Mouse (Mus musculus) liver, embryonic 16.5 days (tissue): ENCODE measurements around the gene Phf21b. TPM values are rescaled to one million over a fixed set of nuclear protein-coding genes. Genes with fewer than 3 reads are reported as not detected.
"Not testable (repeated sequence)": the region's sequence is repeated elsewhere in the genome, so short reads cannot be mapped to it uniquely, and the experiment has no call there.

Experiments
- ATAC-seq: fragments of 200-750 bp; cut with Nextera tagmentation; 2 replicates; pipeline ENCODE4 v1.8.0; 2017; ENCODE audit warnings: low read depth, mild to moderate bottlenecking, moderate number of reproducible peaks, moderate library complexity
- H3K27ac ChIP-seq: fragments of 300-500 bp; sonication (generic); 2 replicates; pipeline ENCODE4 v1.5.1; 2014; ENCODE audit warnings: mild to moderate bottlenecking, low read length
- H3K27me3 ChIP-seq: fragments of 300-500 bp; sonication (generic); 2 replicates; pipeline ENCODE4 v1.6.1; 2014; ENCODE audit warnings: low read depth, low read length, mixed read lengths; ENCODE audit not compliant: control insufficient read depth, insufficient read depth
- H3K36me3 ChIP-seq: fragments of 300-500 bp; sonication (generic); 2 replicates; pipeline ENCODE4 v1.6.1; 2014; ENCODE audit warnings: mild to moderate bottlenecking; ENCODE audit not compliant: control insufficient read depth, insufficient read depth
- H3K4me1 ChIP-seq: fragments of 300-500 bp; sonication (generic); 2 replicates; pipeline ENCODE4 v1.6.1; 2014; ENCODE audit warnings: low read depth, low read length, mixed read lengths; ENCODE audit not compliant: control insufficient read depth
- H3K4me2 ChIP-seq: fragments of 300-500 bp; sonication (generic); 2 replicates; pipeline ENCODE4 v1.6.1; 2014; ENCODE audit warnings: low read depth, low read length, mixed read lengths
- H3K4me3 ChIP-seq: fragments of 300-500 bp; sonication (generic); 2 replicates; pipeline ENCODE4 v1.5.1; 2014; ENCODE audit warnings: low read depth, mild to moderate bottlenecking, low read length
- H3K9ac ChIP-seq: fragments of 300-500 bp; sonication (generic); 2 replicates; pipeline ENCODE4 v1.6.1; 2014; ENCODE audit warnings: low read depth, low read length
- H3K9me3 ChIP-seq: fragments of 300-500 bp; sonication (generic); replicated peaks from 2 replicates; pipeline ENCODE4 v1.6.1; 2016; ENCODE audit warnings: low read length; ENCODE audit not compliant: control insufficient read depth
- WGBS: fragments of 180-500 bp; shearing (Covaris S2); extraction: QIAGEN DNeasy Blood & Tissue Kit; methylation state at CpG from one replicate; pipeline ENCODE4 v1.1.7; 2014; ENCODE audit not compliant: insufficient replicate concordance; 5-methylcytosine and 5-hydroxymethylcytosine counted together
- polyA plus RNA-seq: library from polyadenylated mRNA; unstranded; fragments of >200 nt; fragmentation: Nextera tagmentation; extraction: Ambion mirVana; gene quantifications from 2 replicates; pipeline ENCODE4 v1.2.1, GENCODE M21; 2015

The Phf21b gene
- polyA plus RNA-seq, 1 experiment from 2014 or later, result not detected

GRCm38 (mm10) chr15:84775421-84776174 is 80.3 kb downstream of the Phf21b start:
- H3K4me1 ChIP-seq, result no peaks in the 10 kb centered on the region
- no peaks in the 10 kb centered on the region for H3K9me3 ChIP-seq
- no peaks in the 10 kb centered on the region for H3K36me3 ChIP-seq
- H3K27ac ChIP-seq, result no peak overlapping the region
- WGBS, result 57% methylated on average over 20 of the region's 20 CpGs
- H3K4me3 ChIP-seq, result no peak overlapping the region
- H3K9ac ChIP-seq, result no peak overlapping the region
- H3K4me2 ChIP-seq, result no peak overlapping the region
- ATAC-seq, result no peak
- H3K27me3 ChIP-seq, result no peaks in the 10 kb centered on the region

GRCm38 (mm10) chr15:84772191-84773111 is 83.4 kb downstream of the Phf21b start:
- Histone ChIP-seq H3K4me1 (no peaks in the 10 kb centered on the region), H3K9me3 (no peaks in the 10 kb centered on the region), H3K4me2 (no peak overlapping the region), H3K27ac (no peak overlapping the region), H3K36me3 (no peaks in the 10 kb centered on the region), H3K4me3 (no peak overlapping the region), H3K9ac (no peak overlapping the region), H3K27me3 (no peaks in the 10 kb centered on the region)
- ATAC-seq, result no peak
- 65% methylated on average over 21 of the region's 21 CpGs for WGBS

- H3K27ac ChIP-seq, result no peak overlapping the region
- WGBS, result 61% methylated on average over 11 of the region's 11 CpGs
- H3K9ac ChIP-seq, result no peak overlapping the region
Measured at GRCm38 (mm10) chr15:84769641-84770341, 86.1 kb downstream of the Phf21b start.

GRCm38 (mm10) chr15:84768531-84768930 is 87.3 kb downstream of the Phf21b start:
- H3K9ac ChIP-seq, H3K4me1 ChIP-seq, H3K4me2 ChIP-seq, H3K9me3 ChIP-seq, ATAC-seq, H3K36me3 ChIP-seq, H3K4me3 ChIP-seq, H3K27me3 ChIP-seq, H3K27ac ChIP-seq: not testable (repeated sequence)
- 65% methylated on average over 3 of the region's 4 CpGs for WGBS

More at GRCm38 (mm10) chr15:84769641-84770341, 86.1 kb downstream of the Phf21b start:
- Histone ChIP-seq H3K9me3 (no peaks in the 10 kb centered on the region), H3K4me1 (no peaks in the 10 kb centered on the region), H3K4me2 (no peak overlapping the region), H3K27me3 (no peaks in the 10 kb centered on the region), H3K36me3 (no peaks in the 10 kb centered on the region), H3K4me3 (no peak overlapping the region)
- no peak for ATAC-seq

GRCm38 (mm10) chr15:84766621-84767020 is 89.2 kb downstream of the Phf21b start:
- no peak overlapping the region for H3K27ac ChIP-seq
- no peaks in the 10 kb centered on the region for H3K9me3 ChIP-seq
- H3K4me1 ChIP-seq, result no peaks in the 10 kb centered on the region
- no peak for ATAC-seq
- H3K4me3 ChIP-seq, result no peak overlapping the region
- 28% methylated on average over 10 of the region's 10 CpGs for WGBS
- no peaks in the 10 kb centered on the region for H3K36me3 ChIP-seq
- no peak overlapping the region for H3K9ac ChIP-seq
- no peak overlapping the region for H3K4me2 ChIP-seq
- H3K27me3 ChIP-seq, result no peaks in the 10 kb centered on the region

GRCm38 (mm10) chr15:84763423-84763812 is 92.4 kb downstream of the Phf21b start:
- WGBS, result 43% methylated on average over 7 of the region's 7 CpGs
- ATAC-seq, result no peak

GRCm38 (mm10) chr15:84762712-84763422 is 93.0 kb downstream of the Phf21b start:
- no peak for ATAC-seq
- no peaks in the 10 kb centered on the region for H3K27me3 ChIP-seq
- H3K27ac ChIP-seq, result no peak overlapping the region
- H3K9ac ChIP-seq, result no peak overlapping the region
- 62% methylated on average over 8 of the region's 8 CpGs for WGBS
- H3K4me3 ChIP-seq, result no peak overlapping the region
- H3K36me3 ChIP-seq, result no peaks in the 10 kb centered on the region
- no peak overlapping the region for H3K4me2 ChIP-seq
- no peaks in the 10 kb centered on the region for H3K4me1 ChIP-seq
- no peaks in the 10 kb centered on the region for H3K9me3 ChIP-seq

More at GRCm38 (mm10) chr15:84763423-84763812, 92.4 kb downstream of the Phf21b start:
- Histone ChIP-seq H3K27ac (no peak overlapping the region), H3K4me2 (no peak overlapping the region), H3K36me3 (no peaks in the 10 kb centered on the region), H3K9ac (no peak overlapping the region), H3K4me1 (no peaks in the 10 kb centered on the region), H3K9me3 (no peaks in the 10 kb centered on the region), H3K27me3 (no peaks in the 10 kb centered on the region), H3K4me3 (no peak overlapping the region)

- WGBS, result 31% methylated on average over 4 of the region's 4 CpGs
Measured at GRCm38 (mm10) chr15:84758493-84758892, 97.4 kb downstream of the Phf21b start.

More at GRCm38 (mm10) chr15:84758493-84758892, 97.4 kb downstream of the Phf21b start:
- no peaks in the 10 kb centered on the region for H3K36me3 ChIP-seq
- ATAC-seq, result no peak
- no peak overlapping the region for H3K9ac ChIP-seq
- H3K27me3 ChIP-seq, result peaks cover 4% of the 10 kb centered on the region
- H3K27ac ChIP-seq, result no peak overlapping the region
- no peak overlapping the region for H3K4me2 ChIP-seq
- no peak overlapping the region for H3K4me3 ChIP-seq
- no peaks in the 10 kb centered on the region for H3K9me3 ChIP-seq
- no peaks in the 10 kb centered on the region for H3K4me1 ChIP-seq
